Mouse (Mus musculus) kidney, adult 2 months (tissue): ENCODE results near the gene Igf1. TPM values are rescaled to one million over a fixed set of nuclear protein-coding genes. Genes with fewer than 3 reads are reported as not detected.

ENCODE experiments used
- DNase-seq: peaks from one replicate; pipeline ENCODE4 v3.0.0; 2021
- H3K27ac ChIP-seq: fragments of 200-500 bp; 2 replicates; pipeline ENCODE4 v1.5.1; 2012; ENCODE audit warnings: low read depth, low read length, control low read depth, inconsistent platforms; ENCODE audit not compliant: insufficient read depth
- H3K27me3 ChIP-seq: fragments of 200-500 bp; replicated peaks from 2 replicates; pipeline ENCODE4 v1.6.1; 2012; ENCODE audit warnings: mild to moderate bottlenecking, moderate library complexity, low read length, inconsistent platforms; ENCODE audit not compliant: control insufficient read depth, insufficient read depth
- H3K36me3 ChIP-seq: fragments of 200-500 bp; 2 replicates; pipeline ENCODE4 v1.6.1; 2012; ENCODE audit warnings: mild to moderate bottlenecking, moderate library complexity, low read length, inconsistent platforms; ENCODE audit not compliant: control insufficient read depth, insufficient read depth
- H3K4me1 ChIP-seq: fragments of 200-500 bp; 2 replicates; pipeline ENCODE4 v1.6.1; 2011; ENCODE audit warnings: low read length; ENCODE audit not compliant: control insufficient read depth, insufficient read depth
- H3K4me3 ChIP-seq: fragments of 200-500 bp; 2 replicates; pipeline ENCODE4 v1.5.1; 2011; ENCODE audit warnings: mild to moderate bottlenecking, low read depth, low read length, control low read depth; ENCODE audit not compliant: insufficient read depth
- CTCF ChIP-seq: fragments of 200-500 bp; conservative IDR thresholded peaks from 2 replicates; pipeline ENCODE4 v1.5.1; 2011; ENCODE audit warnings: low read depth, mild to moderate bottlenecking, control low read depth, low read length, moderate library complexity, mixed read lengths; ENCODE audit not compliant: insufficient read depth, insufficient read length
- POLR2A ChIP-seq: fragments of 200-500 bp; IDR thresholded peaks from one replicate; pipeline ENCODE4 v1.6.1; 2011; ENCODE audit warnings: low read depth, low read length, control low read depth
- WGBS: fragments of 180-500 bp; shearing (Covaris S2); methylation state at CpG from one replicate; pipeline ENCODE4 v1.1.7; 2018; 5-methylcytosine and 5-hydroxymethylcytosine counted together
- polyA plus RNA-seq: library from polyadenylated mRNA; depleted of rRNA; stranded (reverse); fragments of >200 nt; gene quantifications from 2 replicates; pipeline ENCODE4 v1.2.3, GENCODE M21; 2012; rRNA removed

Igf1 gene
- polyA plus RNA-seq, 1 experiment = 28.9 TPM

DNA sequence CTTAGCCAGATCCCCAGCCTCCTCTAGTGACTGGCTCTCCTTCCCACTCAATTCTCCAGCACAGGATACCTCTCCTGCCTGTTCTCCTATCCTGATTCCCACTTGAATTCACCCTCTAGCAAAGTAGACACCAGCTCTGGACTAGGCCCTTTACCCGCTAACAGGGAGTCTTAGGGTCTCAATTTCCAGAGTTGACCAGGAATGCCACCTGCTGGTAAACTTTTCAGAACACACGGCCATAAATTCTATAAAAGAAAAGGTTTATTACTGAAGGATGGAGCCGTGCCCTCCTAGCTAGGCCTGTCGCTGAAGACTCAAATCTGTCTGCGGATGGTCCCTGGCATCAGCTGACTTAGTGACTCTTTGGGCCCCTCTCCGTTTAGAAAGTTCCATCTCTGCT, 113.5 kb downstream of the Igf1 start:
- Histone ChIP-seq H3K27ac (no peak overlapping the region), H3K36me3 (no peaks in the 10 kb centered on the region), H3K4me3 (no peak overlapping the region), H3K4me1 (no peaks in the 10 kb centered on the region), H3K27me3 (no peaks in the 10 kb centered on the region)
- DNase-seq = peak; percentile 37
- TF ChIP-seq POLR2A (no peak), CTCF (peak; percentile 39)
- WGBS = 46% methylated on average over 6 of the region's 6 CpGs

DNA sequence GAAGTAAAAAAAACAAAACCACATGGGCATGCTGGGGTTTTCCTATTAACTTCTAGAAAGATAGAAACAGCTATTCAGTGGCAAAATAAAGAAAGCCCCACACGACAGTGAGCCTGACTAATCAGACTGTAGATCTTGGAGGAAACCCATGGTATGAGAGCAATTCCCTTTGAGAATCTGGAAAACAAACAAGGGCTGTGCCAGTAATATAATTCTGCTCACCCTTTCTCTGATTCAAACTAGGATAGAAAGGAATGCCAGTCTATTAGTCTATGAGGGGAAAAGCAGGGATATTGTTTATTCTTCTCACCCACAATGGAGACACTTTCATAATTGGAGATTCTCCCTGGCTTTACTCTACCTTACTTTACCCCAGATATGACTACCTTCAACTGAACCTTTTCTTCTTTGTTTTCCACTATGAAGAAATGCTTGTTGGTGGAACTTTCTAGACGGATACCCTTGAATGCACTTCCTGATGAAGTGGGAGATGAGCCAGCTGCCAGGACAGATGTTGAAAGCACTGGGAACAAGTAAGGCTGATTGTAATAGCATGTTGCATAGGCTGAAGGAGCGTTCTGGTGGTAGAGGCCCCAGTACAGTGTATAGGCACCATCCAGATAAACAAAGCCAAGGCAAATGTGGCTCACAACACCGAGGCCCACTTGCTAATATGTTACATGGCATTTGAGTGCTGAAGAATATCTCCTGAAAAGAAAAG, 116.0 kb downstream of the Igf1 start:
- H3K27ac ChIP-seq = no peak overlapping the region
- DNase-seq = no peak
- H3K36me3 ChIP-seq = no peaks in the 10 kb centered on the region
- H3K27me3 ChIP-seq = no peaks in the 10 kb centered on the region
- TF ChIP-seq POLR2A (no peak), CTCF (no peak)
- H3K4me3 ChIP-seq = no peak overlapping the region
- no peaks in the 10 kb centered on the region for H3K4me1 ChIP-seq
- WGBS = 47% methylated on average over 4 of the region's 4 CpGs

DNA sequence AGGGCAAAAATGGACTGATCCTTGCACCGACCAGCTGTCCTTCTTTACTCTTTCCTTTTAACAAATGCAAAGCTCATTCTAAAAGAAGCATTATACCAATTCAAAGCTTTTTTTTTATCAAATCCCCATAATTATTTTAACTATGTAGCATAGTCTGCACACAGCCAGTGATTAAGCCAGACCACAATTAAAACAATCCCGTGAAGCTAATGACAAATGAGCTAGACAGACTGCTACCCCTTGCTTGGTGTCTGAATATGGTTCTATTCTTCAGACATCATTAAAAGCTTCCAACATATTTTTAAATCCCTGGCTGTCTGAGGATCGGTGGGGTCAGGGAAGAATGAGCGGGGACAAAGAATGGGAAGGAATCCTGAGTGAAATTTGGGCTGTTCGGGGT, 127.3 kb downstream of the Igf1 start:
- WGBS = 88% methylated on average over 5 of the region's 5 CpGs
- no peaks in the 10 kb centered on the region for H3K4me1 ChIP-seq
- no peak for DNase-seq
- TF ChIP-seq CTCF = no peak
- no peak for TF ChIP-seq POLR2A
- no peaks in the 10 kb centered on the region for H3K36me3 ChIP-seq
- no peak overlapping the region for H3K27ac ChIP-seq
- no peak overlapping the region for H3K4me3 ChIP-seq
- H3K27me3 ChIP-seq = no peaks in the 10 kb centered on the region

DNA sequence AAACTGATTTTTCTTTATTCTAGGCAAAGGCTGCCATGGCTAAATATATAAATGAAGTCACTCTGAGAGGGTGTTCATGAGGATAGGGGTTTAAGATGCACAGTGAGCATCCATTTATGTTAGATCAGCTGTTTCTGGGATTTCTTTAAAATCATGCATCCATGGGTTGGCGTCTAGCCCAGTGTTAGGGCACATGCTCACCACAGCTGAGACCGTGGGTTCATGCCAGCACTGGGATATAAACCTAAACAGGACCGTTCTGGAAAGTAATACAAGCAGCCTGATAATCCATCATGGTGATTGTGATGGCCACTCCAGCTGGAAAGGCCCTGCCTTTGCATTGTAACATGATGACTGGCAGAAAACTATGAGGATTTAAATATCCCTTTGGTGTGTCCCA, 128.1 kb downstream of the Igf1 start:
- 54% methylated on average over 3 of the region's 3 CpGs for WGBS
- DNase-seq = no peak
- no peaks in the 10 kb centered on the region for H3K36me3 ChIP-seq
- H3K27me3 ChIP-seq = no peaks in the 10 kb centered on the region
- no peaks in the 10 kb centered on the region for H3K4me1 ChIP-seq
- no peak overlapping the region for H3K4me3 ChIP-seq
- no peak for TF ChIP-seq CTCF
- no peak for TF ChIP-seq POLR2A
- H3K27ac ChIP-seq = no peak overlapping the region

Other genes with a start within 250 kb of the Igf1 start
- gene Pmch, start 232.8 kb downstream of the Igf1 start, polyA plus RNA-seq = not detected in 2 replicates